Mouse (Mus musculus) adipocyte (in vitro differentiated cells): ENCODE measurements at regions not wholly inside any gene's neighbourhood (a gene's known extent, or its start where the extent isn't known, plus 50 kb on each side); places are given as distances from the start of the nearest gene placed in this dataset.

Source experiments
- DNase-seq: peaks from one replicate; pipeline ENCODE4 v3.0.0-alpha.2; 2016; ENCODE audit warnings: low spot score

GRCm38 (mm10) chr8:8484546-8484945 lies 176.5 kb downstream of the Efnb2 start:
- no peak for DNase-seq

GRCm38 (mm10) chr8:8482707-8483480 lies 178.1 kb downstream of the Efnb2 start:
- DNase-seq: no peak

GRCm38 (mm10) chr8:8477456-8477855 lies 183.6 kb downstream of the Efnb2 start:
- DNase-seq: no peak

- DNase-seq: no peak
Observed at GRCm38 (mm10) chr8:8468552-8468951, 192.5 kb downstream of the Efnb2 start.

GRCm38 (mm10) chr8:8466526-8467244 lies 194.4 kb downstream of the Efnb2 start:
- DNase-seq: no peak

- DNase-seq: no peak
Observed at GRCm38 (mm10) chr8:8462455-8462854, 198.6 kb downstream of the Efnb2 start.

- no peak for DNase-seq
Observed at GRCm38 (mm10) chr8:8457536-8457935, 203.5 kb downstream of the Efnb2 start.

- no peak for DNase-seq
Observed at GRCm38 (mm10) chr8:8453944-8454343, 207.1 kb downstream of the Efnb2 start.

- no peak for DNase-seq
Observed at GRCm38 (mm10) chr8:8452226-8452625, 208.8 kb downstream of the Efnb2 start.

- no peak for DNase-seq
Observed at GRCm38 (mm10) chr8:8448911-8449310, 212.1 kb downstream of the Efnb2 start.

- DNase-seq: no peak
Observed at GRCm38 (mm10) chr8:8441568-8441967, 219.5 kb downstream of the Efnb2 start.

- DNase-seq: no peak
Observed at GRCm38 (mm10) chr8:8440903-8441302, 220.1 kb downstream of the Efnb2 start.

- DNase-seq: peak; percentile 13
Observed at GRCm38 (mm10) chr8:8426201-8426600, 234.8 kb downstream of the Efnb2 start.

GRCm38 (mm10) chr8:8423443-8423842 lies 237.6 kb downstream of the Efnb2 start:
- DNase-seq: no peak

GRCm38 (mm10) chr8:8421713-8422112 lies 239.3 kb downstream of the Efnb2 start:
- no peak for DNase-seq

- DNase-seq: no peak
Observed at GRCm38 (mm10) chr8:8419360-8420330, 241.4 kb downstream of the Efnb2 start.

GRCm38 (mm10) chr8:8418929-8419328 lies 242.1 kb downstream of the Efnb2 start:
- DNase-seq: no peak

- DNase-seq: no peak
Observed at GRCm38 (mm10) chr8:8418525-8418924, 242.5 kb downstream of the Efnb2 start.

GRCm38 (mm10) chr8:8416092-8416701 lies 244.8 kb downstream of the Efnb2 start:
- DNase-seq: no peak

GRCm38 (mm10) chr8:8407357-8407756 lies 253.7 kb downstream of the Efnb2 start:
- DNase-seq: no peak

GRCm38 (mm10) chr8:8403410-8403809 lies 257.6 kb downstream of the Efnb2 start:
- no peak for DNase-seq

GRCm38 (mm10) chr8:8392303-8392702 lies 268.7 kb downstream of the Efnb2 start:
- DNase-seq: no peak
